Mouse (Mus musculus): ENCODE measurements around the gene Grb2. TPM values are rescaled to one million over a fixed set of nuclear protein-coding genes. Genes with fewer than 3 reads are reported as not detected.

Grb2 gene
- 73.5 and 76.0 TPM in 2 replicates for polyA plus RNA-seq (2016; fragmentation: Nextera tagmentation; extraction: Ambion mirVana)

DNA sequence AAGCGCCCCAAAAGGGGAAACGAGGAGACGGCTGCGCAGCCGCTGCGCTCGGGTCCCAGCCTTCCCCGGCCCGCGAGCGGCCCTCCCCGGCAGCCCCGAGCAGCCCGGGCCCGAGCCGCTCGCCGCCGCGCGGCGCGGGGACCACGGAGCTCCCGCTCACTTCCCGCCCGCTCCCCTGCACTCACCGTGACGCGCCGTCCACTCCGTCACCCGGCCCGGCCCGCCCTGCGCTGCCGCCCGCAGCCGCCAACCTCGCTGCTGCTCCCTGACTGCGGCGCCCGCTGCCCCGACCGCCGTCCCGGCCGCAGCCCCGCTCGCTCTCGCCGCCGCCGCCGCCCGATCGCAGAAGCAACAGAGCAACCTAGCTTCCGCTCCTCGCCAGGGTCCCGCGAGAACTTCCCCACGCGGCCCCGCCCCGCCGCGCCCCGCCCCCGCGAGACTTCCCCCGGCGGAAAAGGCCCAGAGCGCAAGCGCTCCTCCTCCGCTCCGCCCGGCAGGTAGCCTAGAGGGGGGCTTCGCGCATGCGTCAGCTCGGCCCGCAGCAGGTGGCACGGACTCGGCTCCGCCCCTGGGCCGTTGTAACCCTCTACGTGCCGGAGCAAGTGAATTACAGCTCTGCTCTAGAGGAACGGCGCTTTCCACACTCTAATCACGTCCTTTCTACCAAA, at the start of gene Grb2:
TSS of gene Grb2 (minus strand) at position 389 of the 668 bp plus-strand sequence.
- Histone ChIP-seq H3K9me3 (no peaks in the 10 kb centered on the region), H3K4me3 (peak within 1 kb of the TSS; percentile 88), H3K36me3 (replicated peaks) (no peaks in the 10 kb centered on the region), H3K27me3 (replicated peaks; ENCODE audit: low read depth, poor library complexity, severe bottlenecking) (no peaks in the 10 kb centered on the region), H3K4me1 (peaks cover 28% of the 10 kb centered on the region), H3K27ac (replicated peaks) (peak within 1 kb of the TSS; percentile 94)
- WGBS, result 1% methylated on average over 91 of the region's 91 CpGs
- peak; percentile 100 for DNase-seq (ENCODE audit: low spot score)

DNA sequence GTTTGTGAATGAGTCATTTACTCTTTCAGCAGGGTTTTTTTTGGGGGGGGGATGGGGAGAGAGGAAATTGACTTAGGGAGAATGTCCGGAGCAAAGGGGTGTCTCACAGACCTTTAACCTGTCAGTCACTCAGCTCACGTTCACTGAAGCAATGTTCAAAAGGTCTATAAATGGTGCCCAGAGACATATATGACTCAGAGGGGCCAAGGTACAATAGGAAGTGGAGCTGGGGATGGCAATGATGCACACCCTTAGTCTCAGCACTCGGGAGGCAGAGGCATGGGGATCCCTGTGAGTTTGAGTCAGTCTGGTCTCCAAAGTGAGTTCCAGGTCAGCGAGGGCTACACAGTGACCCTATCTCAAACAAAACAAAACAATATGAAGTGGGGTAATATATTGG, 45.1 kb upstream of the Grb2 start:
- WGBS, result 80% methylated on average over 4 of the region's 4 CpGs
- H3K4me1 ChIP-seq, result no peaks in the 10 kb centered on the region

DNA sequence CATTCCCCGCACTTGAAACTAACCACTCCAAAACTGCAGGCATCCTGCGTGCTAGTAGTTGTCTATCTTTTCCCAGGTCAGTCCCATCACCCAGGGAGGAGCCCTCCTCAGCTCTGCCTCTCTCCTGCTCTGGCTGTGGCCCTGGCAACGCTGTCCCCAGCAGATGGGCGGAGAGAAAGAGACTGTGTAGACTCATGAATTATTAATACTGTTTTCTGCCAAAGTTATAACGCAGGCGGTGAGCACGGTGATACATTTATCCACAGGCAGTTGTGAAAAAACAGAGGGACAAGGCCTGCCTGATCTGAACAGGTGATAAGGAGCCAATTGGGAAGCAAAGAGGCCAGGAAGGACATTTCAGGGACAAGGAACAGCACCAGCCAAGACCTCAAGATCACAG, 44.3 kb upstream of the Grb2 start:
- WGBS, result 81% methylated on average over 7 of the region's 7 CpGs
- no peaks in the 10 kb centered on the region for H3K9me3 ChIP-seq
- no peak overlapping the region for H3K27ac ChIP-seq (replicated peaks)
- no peaks in the 10 kb centered on the region for H3K27me3 ChIP-seq (replicated peaks; ENCODE audit: low read depth, poor library complexity, severe bottlenecking)
- H3K4me3 ChIP-seq, result no peak overlapping the region
- H3K36me3 ChIP-seq (replicated peaks), result no peaks in the 10 kb centered on the region
- no peak for DNase-seq (ENCODE audit: low spot score)
- peaks cover 1% of the 10 kb centered on the region; the same call in 1 of the 2 replicates for H3K4me1 ChIP-seq

More for the DNA sequence above, 45.1 kb upstream of the Grb2 start:
- H3K27ac ChIP-seq (replicated peaks), result no peak overlapping the region
- no peaks in the 10 kb centered on the region for H3K27me3 ChIP-seq (replicated peaks; ENCODE audit: low read depth, poor library complexity, severe bottlenecking)
- no peak for DNase-seq (ENCODE audit: low spot score)
- no peaks in the 10 kb centered on the region for H3K36me3 ChIP-seq (replicated peaks)
- H3K9me3 ChIP-seq, result no peaks in the 10 kb centered on the region
- H3K4me3 ChIP-seq, result no peak overlapping the region

DNA sequence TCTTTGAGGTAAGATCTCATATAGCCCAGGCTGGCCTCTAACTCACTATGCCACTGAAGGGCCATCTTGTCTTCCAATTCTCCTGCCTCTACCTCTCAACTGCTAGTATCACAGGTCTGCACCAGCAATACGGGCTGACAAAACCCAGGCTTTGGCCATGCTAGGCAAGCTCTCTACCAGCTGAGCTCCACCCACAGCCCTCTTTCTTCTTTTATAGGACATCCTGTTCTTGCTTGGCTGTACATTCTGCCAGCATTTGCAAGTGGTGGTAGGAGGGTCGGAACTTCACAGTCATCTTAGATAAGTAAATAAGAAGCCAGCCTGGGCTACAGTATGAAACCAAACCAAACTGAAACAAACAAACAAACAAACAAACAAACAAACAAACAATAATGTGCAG, 43.3 kb upstream of the Grb2 start:
- no peaks in the 10 kb centered on the region for H3K27me3 ChIP-seq (replicated peaks; ENCODE audit: low read depth, poor library complexity, severe bottlenecking)
- H3K27ac ChIP-seq (replicated peaks), result no peak overlapping the region
- H3K4me3 ChIP-seq, result no peak overlapping the region
- WGBS, result 74% methylated on average over 2 of the region's 2 CpGs
- no peak for DNase-seq (ENCODE audit: low spot score)
- H3K36me3 ChIP-seq (replicated peaks), result no peaks in the 10 kb centered on the region
- no peaks in the 10 kb centered on the region for H3K9me3 ChIP-seq
- peaks cover 8% of the 10 kb centered on the region; the same call in 1 of the 2 replicates for H3K4me1 ChIP-seq

DNA sequence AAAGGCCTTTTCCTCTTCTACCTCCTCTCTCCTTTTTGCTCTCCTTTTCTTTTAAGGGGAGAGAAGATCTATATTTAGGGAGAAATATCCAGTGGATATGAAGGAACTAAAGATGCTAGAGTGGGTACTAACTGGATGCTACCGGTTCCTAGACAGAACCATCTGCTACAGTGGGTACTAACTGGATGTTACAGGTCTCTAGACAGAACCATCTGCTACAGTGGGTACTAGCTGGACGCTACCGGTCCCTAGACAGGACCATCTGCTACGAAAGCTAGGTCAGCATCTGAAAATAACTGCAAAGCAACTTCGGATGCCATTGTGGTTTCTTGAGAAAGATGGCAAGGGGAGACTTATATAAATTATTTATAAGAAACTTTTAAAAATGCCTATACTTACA, 41.4 kb upstream of the Grb2 start:
- H3K4me3 ChIP-seq, result no peak overlapping the region
- H3K9me3 ChIP-seq, result no peaks in the 10 kb centered on the region
- WGBS, result 88% methylated on average over 5 of the region's 5 CpGs
- no peak overlapping the region for H3K27ac ChIP-seq (replicated peaks)
- H3K27me3 ChIP-seq (replicated peaks; ENCODE audit: low read depth, poor library complexity, severe bottlenecking), result no peaks in the 10 kb centered on the region
- peaks cover 8% of the 10 kb centered on the region; the same call in 1 of the 2 replicates for H3K4me1 ChIP-seq
- no peak for DNase-seq (ENCODE audit: low spot score)
- no peaks in the 10 kb centered on the region for H3K36me3 ChIP-seq (replicated peaks)

DNA sequence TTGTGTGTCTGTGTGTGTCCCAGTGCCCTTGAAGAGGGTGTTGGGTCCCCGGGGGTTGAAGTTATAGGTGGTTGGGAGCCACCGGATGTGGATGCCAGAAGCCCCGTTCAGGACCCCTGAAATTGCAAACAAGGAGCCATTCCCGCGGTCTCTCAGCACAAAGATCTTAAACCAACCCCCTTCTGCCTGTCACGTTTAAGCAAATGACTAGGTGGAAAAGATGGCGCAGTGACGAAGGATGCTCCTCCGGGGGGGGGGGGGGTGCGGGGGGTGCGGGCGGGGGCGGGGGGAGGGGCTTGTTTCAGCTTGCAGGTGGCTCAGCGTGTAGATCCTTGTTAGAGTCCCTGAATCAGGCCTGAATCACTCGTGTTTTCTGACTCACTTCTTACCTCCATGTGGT, 39.0 kb upstream of the Grb2 start:
- Histone ChIP-seq H3K4me3 (peak overlapping the region; percentile 43), H3K4me1 (peaks cover 8% of the 10 kb centered on the region; the same call in 1 of the 2 replicates), H3K27ac (replicated peaks) (peak overlapping the region; percentile 57; the same call in 1 of the 2 replicates), H3K27me3 (replicated peaks; ENCODE audit: low read depth, poor library complexity, severe bottlenecking) (no peaks in the 10 kb centered on the region), H3K9me3 (no peaks in the 10 kb centered on the region), H3K36me3 (replicated peaks) (no peaks in the 10 kb centered on the region)
- DNase-seq (ENCODE audit: low spot score), result no peak
- 10% methylated on average over 15 of the region's 15 CpGs for WGBS

DNA sequence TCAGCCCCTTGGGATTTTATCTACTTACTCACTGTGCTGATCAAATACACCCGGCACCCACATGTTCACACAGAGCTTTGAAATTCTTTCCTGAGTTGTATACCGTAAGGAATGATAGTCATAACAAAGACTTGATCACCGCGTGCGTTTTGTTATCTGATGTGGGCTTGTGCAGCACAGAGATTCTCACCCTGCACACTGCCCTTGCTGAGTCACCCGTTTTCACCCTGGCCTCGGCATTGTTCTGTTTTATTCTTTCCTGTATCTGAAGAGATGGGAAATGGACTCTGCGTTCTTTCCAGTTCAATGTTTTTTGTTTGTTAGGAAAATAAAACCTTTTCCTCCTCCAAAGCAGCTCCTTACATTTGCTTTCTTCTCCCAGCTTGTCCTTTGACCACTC, 38.4 kb upstream of the Grb2 start:
- Histone ChIP-seq H3K4me1 (peaks cover 8% of the 10 kb centered on the region; the same call in 1 of the 2 replicates), H3K4me3 (peak overlapping the region; percentile 43; the same call in 1 of the 2 replicates), H3K36me3 (replicated peaks) (no peaks in the 10 kb centered on the region), H3K9me3 (no peaks in the 10 kb centered on the region), H3K27me3 (replicated peaks; ENCODE audit: low read depth, poor library complexity, severe bottlenecking) (no peaks in the 10 kb centered on the region), H3K27ac (replicated peaks) (0 out of 2 replicates have a peak overlapping the region, but pooled peaks have one; percentile 57)
- WGBS, result 74% methylated on average over 8 of the region's 8 CpGs
- no peak for DNase-seq (ENCODE audit: low spot score)

DNA sequence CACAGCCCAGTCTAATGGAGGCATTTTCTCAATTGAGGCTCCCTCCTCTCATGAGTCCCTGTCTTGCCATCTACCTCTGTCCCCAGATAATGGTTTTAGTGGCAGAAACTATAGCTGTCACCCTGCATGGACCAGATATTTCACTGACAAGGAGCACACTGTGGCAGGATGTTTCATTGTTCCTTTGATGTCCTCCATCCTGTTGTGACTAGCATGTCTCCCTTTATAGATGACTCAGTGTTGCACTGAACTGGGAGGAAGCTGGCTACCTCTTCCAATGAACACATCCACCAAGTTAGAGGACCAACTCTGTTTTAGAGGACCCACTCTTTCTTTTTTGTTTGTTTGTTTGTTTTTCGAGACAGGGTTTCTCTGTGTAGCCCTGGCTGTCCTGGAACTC, 37.7 kb upstream of the Grb2 start:
- no peaks in the 10 kb centered on the region for H3K36me3 ChIP-seq (replicated peaks)
- H3K27me3 ChIP-seq (replicated peaks; ENCODE audit: low read depth, poor library complexity, severe bottlenecking), result no peaks in the 10 kb centered on the region
- WGBS, result 94% methylated on average over 1 of the region's 1 CpGs

DNA sequence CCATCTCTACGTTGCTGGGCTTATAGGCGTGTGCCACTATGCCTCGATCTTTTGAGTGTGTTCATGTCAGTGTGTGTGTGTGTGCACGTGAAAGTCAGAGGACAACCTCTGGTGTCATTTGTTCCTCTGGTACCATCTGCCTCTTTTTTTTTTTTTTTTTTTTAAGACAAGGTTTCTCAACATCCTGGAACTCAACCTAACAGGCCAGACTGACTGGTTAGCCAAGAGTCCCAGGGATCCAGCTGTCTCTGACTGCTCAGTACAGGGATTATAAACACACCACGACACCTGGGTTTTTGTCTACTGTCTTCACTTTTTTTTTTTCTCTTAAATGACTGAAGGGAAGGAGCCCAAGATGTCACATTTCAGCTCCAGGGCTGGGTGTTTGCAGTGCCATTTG, 36.0 kb upstream of the Grb2 start:
- no peak for DNase-seq (ENCODE audit: low spot score)
- no peaks in the 10 kb centered on the region for H3K36me3 ChIP-seq (replicated peaks)
- no peaks in the 10 kb centered on the region for H3K9me3 ChIP-seq
- no peak overlapping the region for H3K27ac ChIP-seq (replicated peaks)
- H3K27me3 ChIP-seq (replicated peaks; ENCODE audit: low read depth, poor library complexity, severe bottlenecking), result no peaks in the 10 kb centered on the region
- H3K4me3 ChIP-seq, result no peak overlapping the region
- WGBS, result 87% methylated on average over 5 of the region's 5 CpGs
- H3K4me1 ChIP-seq, result peaks cover 8% of the 10 kb centered on the region; the same call in 1 of the 2 replicates

More for the DNA sequence above, 37.7 kb upstream of the Grb2 start:
- DNase-seq (ENCODE audit: low spot score), result no peak
- no peaks in the 10 kb centered on the region for H3K9me3 ChIP-seq
- H3K4me3 ChIP-seq, result no peak overlapping the region
- peaks cover 8% of the 10 kb centered on the region; the same call in 1 of the 2 replicates for H3K4me1 ChIP-seq
- no peak overlapping the region for H3K27ac ChIP-seq (replicated peaks)

DNA sequence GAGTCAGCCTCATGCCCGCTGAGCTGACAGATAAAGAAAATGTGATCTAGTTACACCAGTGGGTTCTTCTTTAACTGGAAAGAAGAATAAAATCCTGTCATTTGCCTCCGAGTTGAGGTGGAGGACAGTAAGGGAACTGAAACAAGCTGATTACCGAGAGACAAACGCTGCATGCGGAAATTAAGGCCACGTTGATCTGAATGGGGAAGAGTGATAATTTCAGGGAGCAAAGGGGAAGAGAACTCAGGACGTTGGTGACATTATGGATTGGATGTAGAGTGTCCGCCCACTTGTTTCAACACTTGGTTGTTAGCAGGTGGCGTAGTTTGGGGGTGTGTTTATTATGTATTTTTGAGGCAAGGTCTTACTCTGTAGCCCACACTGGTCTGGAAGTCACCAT, 34.5 kb upstream of the Grb2 start:
- DNase-seq (ENCODE audit: low spot score), result no peak
- peaks cover 18% of the 10 kb centered on the region for H3K4me1 ChIP-seq
- H3K4me3 ChIP-seq, result no peak overlapping the region
- H3K9me3 ChIP-seq, result no peaks in the 10 kb centered on the region
- no peaks in the 10 kb centered on the region for H3K27me3 ChIP-seq (replicated peaks; ENCODE audit: low read depth, poor library complexity, severe bottlenecking)
- no peak overlapping the region for H3K27ac ChIP-seq (replicated peaks)
- 90% methylated on average over 9 of the region's 9 CpGs for WGBS
- no peaks in the 10 kb centered on the region for H3K36me3 ChIP-seq (replicated peaks)

DNA sequence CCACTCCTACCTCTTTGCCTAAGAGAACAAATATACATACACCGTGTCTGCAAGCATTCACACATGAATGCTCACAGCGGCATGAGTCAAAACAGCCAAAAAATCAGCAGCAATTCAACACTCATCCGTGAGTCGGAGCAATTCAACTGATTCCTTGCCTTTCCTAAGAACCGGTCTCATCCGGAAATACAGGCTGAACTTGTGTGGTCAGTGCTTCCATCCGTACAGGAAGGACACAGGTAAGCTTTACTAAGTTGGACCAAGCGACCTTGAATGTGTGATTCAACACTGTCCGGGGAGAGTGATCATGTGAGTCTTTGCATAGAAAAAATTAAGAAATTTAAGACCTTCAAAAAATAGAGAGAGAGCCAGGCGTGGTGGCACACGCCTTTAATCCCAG, 32.7 kb upstream of the Grb2 start:
- DNase-seq (ENCODE audit: low spot score), result no peak
- H3K4me3 ChIP-seq, result no peak overlapping the region
- no peak overlapping the region for H3K27ac ChIP-seq (replicated peaks)
- no peaks in the 10 kb centered on the region for H3K9me3 ChIP-seq
- H3K4me1 ChIP-seq, result peaks cover 14% of the 10 kb centered on the region
- no peaks in the 10 kb centered on the region for H3K36me3 ChIP-seq (replicated peaks)
- H3K27me3 ChIP-seq (replicated peaks; ENCODE audit: low read depth, poor library complexity, severe bottlenecking), result no peaks in the 10 kb centered on the region
- WGBS, result 91% methylated on average over 11 of the region's 11 CpGs

DNA sequence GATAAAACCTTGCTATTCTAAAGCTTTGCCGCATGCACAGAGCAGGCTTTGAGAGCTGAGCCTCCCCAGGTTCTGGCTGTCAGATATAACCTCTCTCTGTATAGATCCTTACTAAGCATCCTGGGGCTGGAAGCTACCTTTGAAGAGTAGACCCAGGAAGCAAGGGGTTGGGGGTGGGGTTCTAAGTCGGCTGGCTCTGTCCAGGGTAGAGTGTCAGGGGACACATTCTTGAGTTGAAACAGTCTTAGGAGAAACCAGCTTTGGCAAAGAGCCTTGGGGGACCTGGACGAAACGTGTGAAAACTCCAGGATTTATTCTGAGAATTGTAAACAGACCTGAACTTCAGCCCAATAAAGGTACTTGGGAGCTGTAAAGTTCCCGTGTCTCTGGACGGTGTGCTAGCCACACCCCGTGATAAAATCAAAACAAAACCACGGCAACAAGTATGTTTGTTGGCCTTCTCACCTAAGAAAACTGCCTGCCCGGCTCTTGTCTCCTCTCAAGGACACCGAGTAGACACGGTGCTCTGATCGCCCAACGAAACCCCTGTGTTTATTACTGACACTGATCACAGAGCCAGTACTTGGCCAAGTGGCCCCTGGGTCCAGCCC, 30.0 kb upstream of the Grb2 start:
- no peak for DNase-seq (ENCODE audit: low spot score)
- Histone ChIP-seq H3K36me3 (replicated peaks) (no peaks in the 10 kb centered on the region), H3K27me3 (replicated peaks; ENCODE audit: low read depth, poor library complexity, severe bottlenecking) (no peaks in the 10 kb centered on the region), H3K4me3 (no peak overlapping the region), H3K9me3 (no peaks in the 10 kb centered on the region), H3K27ac (replicated peaks) (peak overlapping the region; percentile 2), H3K4me1 (peaks cover 20% of the 10 kb centered on the region)
- WGBS, result 73% methylated on average over 13 of the region's 13 CpGs

Measured in embryonic facial prominence, embryonic 10.5 days (tissue).